Mouse (Mus musculus) liver, embryonic 14.5 days (tissue): ENCODE results near the gene Edem3. TPM values are rescaled to one million over a fixed set of nuclear protein-coding genes. Genes with fewer than 3 reads are reported as not detected.
A peak's percentile ranks its signal among the peaks of the same experiment; 100 is the strongest.

Source experiments
- ATAC-seq: fragments of 200-750 bp; cut with Nextera tagmentation; 2 replicates; pipeline ENCODE4 v1.8.0; 2017; ENCODE audit warnings: moderate number of reproducible peaks, mild to moderate bottlenecking, moderate library complexity; ENCODE audit not compliant: insufficient read depth
- DNase-seq, 3 experiments: peaks; one replicate each; pipeline ENCODE4 v3.0.0-alpha.2; 2012 to 2013; ENCODE audit warnings: low read depth in 3 of 3, low spot score in 3 of 3
- H3K27ac ChIP-seq: fragments of 300-500 bp; sonication (generic); 2 replicates; pipeline ENCODE4 v1.5.1; 2014; ENCODE audit warnings: moderate library complexity, mild to moderate bottlenecking, control low read depth, inconsistent platforms
- H3K27me3 ChIP-seq: fragments of 300-500 bp; sonication (generic); 2 replicates; pipeline ENCODE4 v1.6.1; 2014; ENCODE audit warnings: mild to moderate bottlenecking, low read length, moderate library complexity; ENCODE audit not compliant: control insufficient read depth, insufficient read depth
- H3K36me3 ChIP-seq: fragments of 300-500 bp; sonication (generic); replicated peaks from 2 replicates; pipeline ENCODE4 v1.6.1; 2014; ENCODE audit warnings: low read depth; ENCODE audit not compliant: control insufficient read depth, insufficient read depth
- H3K4me1 ChIP-seq, 2 experiments: fragments of 200-500 bp in 1 of 2; fragments of 300-500 bp in 1 of 2; sonication (generic) in 1 of 2; replicated peaks; 2 replicates each; pipeline ENCODE4 v1.6.1; 2012 to 2014; ENCODE audit warnings: antibody characterized with exemption in 1 of 2, inconsistent platforms in 1 of 2, low read length in 1 of 2; ENCODE audit not compliant: control insufficient read depth in 2 of 2, insufficient read depth in 2 of 2
- H3K4me2 ChIP-seq: fragments of 300-500 bp; sonication (generic); 2 replicates; pipeline ENCODE4 v1.6.1; 2014; ENCODE audit warnings: low read depth, mild to moderate bottlenecking, control low read depth, moderate library complexity
- H3K4me3 ChIP-seq, 2 experiments: fragments of 200-500 bp in 1 of 2; fragments of 300-500 bp in 1 of 2; sonication (generic) in 1 of 2; 2 replicates each; pipeline ENCODE4 v1.5.1; 2012 to 2014; ENCODE audit warnings: low read depth in 2 of 2, low read length in 2 of 2, mild to moderate bottlenecking in 2 of 2, control low read depth in 1 of 2, inconsistent platforms in 1 of 2, moderate library complexity in 1 of 2; ENCODE audit not compliant: insufficient read depth in 1 of 2
- H3K9ac ChIP-seq: fragments of 300-500 bp; sonication (generic); replicated peaks from 2 replicates; pipeline ENCODE4 v1.6.1; 2014; ENCODE audit warnings: mild to moderate bottlenecking, control low read depth, moderate library complexity
- H3K9me3 ChIP-seq: fragments of 300-500 bp; sonication (generic); 2 replicates; pipeline ENCODE4 v1.6.1; 2016; ENCODE audit warnings: low read length, mixed read lengths; ENCODE audit not compliant: control insufficient read depth
- CTCF ChIP-seq: IDR thresholded peaks from 2 replicates; pipeline ENCODE4 v1.5.1; 2016; ENCODE audit warnings: antibody characterized with exemption, low read depth, control low read depth
- EP300 ChIP-seq: IDR thresholded peaks from 2 replicates; pipeline ENCODE4 v1.6.1; 2016; ENCODE audit warnings: antibody characterized with exemption, low read depth
- WGBS: fragments of 180-500 bp; shearing (Covaris S2); extraction: QIAGEN DNeasy Blood & Tissue Kit; methylation state at CpG from one replicate; pipeline ENCODE4 v1.1.7; 2014; ENCODE audit not compliant: insufficient replicate concordance; 5-methylcytosine and 5-hydroxymethylcytosine counted together
- polyA plus RNA-seq, 2 experiments: library from polyadenylated mRNA; depleted of rRNA in 1 of 2; stranded (reverse) in 1 of 2; unstranded in 1 of 2; fragments of >200 nt; fragmentation: Nextera tagmentation in 1 of 2; extraction: Ambion mirVana in 1 of 2; gene quantifications; 2 replicates each; pipeline versions ENCODE4 v1.2.1 to v1.2.3; 2012 to 2014

The Edem3 gene
- polyA plus RNA-seq, 2 experiments: 4.3 to 6.1 TPM

- Histone ChIP-seq H3K9ac (no peak overlapping the region), H3K4me2 (no peak overlapping the region), H3K27me3 (no peaks in the 10 kb centered on the region), H3K9me3 (no peaks in the 10 kb centered on the region), H3K36me3 (no peaks in the 10 kb centered on the region), H3K27ac (no peak overlapping the region), H3K4me3 (no peak overlapping the region), H3K4me1 (no peaks in the 10 kb centered on the region)
- no peak for DNase-seq
- WGBS: 63% methylated on average over 17 of the region's 17 CpGs
- no peak for ATAC-seq
- TF ChIP-seq EP300 (no peak), CTCF (no peak)
Observed at GRCm38 (mm10) chr1:151845252-151845832, 90.2 kb downstream of the Edem3 start.

- Histone ChIP-seq H3K4me2 (no peak overlapping the region), H3K4me1 (no peaks in the 10 kb centered on the region), H3K36me3 (no peaks in the 10 kb centered on the region), H3K4me3 (no peak overlapping the region), H3K27me3 (no peaks in the 10 kb centered on the region), H3K9ac (no peak overlapping the region), H3K9me3 (no peaks in the 10 kb centered on the region), H3K27ac (no peak overlapping the region)
- 56% methylated on average over 19 of the region's 19 CpGs for WGBS
- no peak for ATAC-seq
- TF ChIP-seq CTCF: peak; percentile 45
- no peak for TF ChIP-seq EP300
- no peak for DNase-seq
Observed at GRCm38 (mm10) chr1:151845926-151846782, 91.0 kb downstream of the Edem3 start.

DNA sequence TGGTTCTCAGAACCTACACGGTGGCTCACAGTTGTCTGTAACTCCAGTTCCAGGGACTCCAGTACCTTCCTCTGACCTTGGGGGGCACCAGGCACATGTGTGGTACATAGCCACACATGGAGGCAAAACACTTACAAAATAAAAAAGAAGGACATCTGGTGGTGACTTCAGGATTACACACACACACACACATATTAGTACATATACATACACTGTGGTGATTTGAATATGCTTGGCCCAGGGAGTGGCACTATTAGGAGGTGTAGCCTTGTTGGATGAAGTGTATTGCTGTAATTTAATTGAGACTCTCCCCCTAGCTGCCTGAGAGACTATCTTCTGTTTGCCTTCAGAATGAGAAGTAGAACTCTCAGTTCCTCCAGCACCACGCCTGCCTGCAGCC, 93.1 kb downstream of the Edem3 start:
- no peaks in the 10 kb centered on the region for H3K27me3 ChIP-seq
- H3K9ac ChIP-seq: no peak overlapping the region
- DNase-seq: no peak
- TF ChIP-seq EP300 (no peak), CTCF (no peak)
- no peaks in the 10 kb centered on the region for H3K9me3 ChIP-seq
- H3K27ac ChIP-seq: no peak overlapping the region
- no peaks in the 10 kb centered on the region for H3K4me1 ChIP-seq
- H3K4me3 ChIP-seq: no peak overlapping the region
- 76% methylated on average over 2 of the region's 2 CpGs for WGBS
- H3K36me3 ChIP-seq: no peaks in the 10 kb centered on the region
- H3K4me2 ChIP-seq: no peak overlapping the region
- no peak for ATAC-seq

- WGBS: 73% methylated on average over 16 of the region's 16 CpGs
- Histone ChIP-seq H3K4me1 (no peaks in the 10 kb centered on the region), H3K4me3 (no peak overlapping the region), H3K27me3 (no peaks in the 10 kb centered on the region), H3K9ac (no peak overlapping the region), H3K4me2 (no peak overlapping the region), H3K9me3 (no peaks in the 10 kb centered on the region), H3K36me3 (no peaks in the 10 kb centered on the region), H3K27ac (no peak overlapping the region)
- no peak for DNase-seq
- no peak for TF ChIP-seq EP300
- TF ChIP-seq CTCF: no peak
- ATAC-seq: no peak
Observed at GRCm38 (mm10) chr1:151849993-151850608, 94.9 kb downstream of the Edem3 start.
